Mouse (Mus musculus) G1E (cell line): ENCODE measurements around the gene Gm14322.
"Not testable (repeated sequence)": the region's sequence is repeated elsewhere in the genome, so short reads cannot be mapped to it uniquely, and the experiment has no call there.

ENCODE experiments used
- CTCF ChIP-seq: IDR thresholded peaks from 2 replicates; pipeline ENCODE4 v1.5.1; 2012; ENCODE audit warnings: low read depth, low read length, inconsistent platforms, mixed read lengths
- GATA1 ChIP-seq: IDR thresholded peaks from 2 replicates; pipeline ENCODE4 v1.6.1; 2012; ENCODE audit warnings: borderline replicate concordance, low read length, inconsistent platforms, mixed read lengths
- POLR2AphosphoS5 ChIP-seq: IDR thresholded peaks from 2 replicates; pipeline ENCODE4 v1.6.1; 2012; ENCODE audit warnings: low read depth, low read length, inconsistent platforms; ENCODE audit not compliant: insufficient replicate concordance
- TAL1 ChIP-seq: conservative IDR thresholded peaks from 2 replicates; pipeline ENCODE4 v1.6.1; 2012; ENCODE audit warnings: low read depth, low read length, inconsistent platforms, mixed read lengths

GRCm38 (mm10) chr2:177787351-177787750, 28.3 kb downstream of the Gm14322 start:
- TF ChIP-seq CTCF, TAL1, GATA1, POLR2AphosphoS5: not testable (repeated sequence)
